Mouse (Mus musculus) CD8-positive naive resting alpha-beta T cell, adult 2 months (primary cell): ENCODE results near the gene Crygb.
"Not testable (repeated sequence)": the region's sequence is repeated elsewhere in the genome, so short reads cannot be mapped to it uniquely, and the experiment has no call there.

Experiments used
- DNase-seq, 2 experiments: peaks; one replicate each; pipeline ENCODE4 v3.0.0; 2022; ENCODE audit warnings: low read depth in 2 of 2, low spot score in 2 of 2

Gene Crygb

GRCm38 (mm10) chr1:65073589-65073988, 8.5 kb downstream of the Crygb start, which contains the start of gene Crygc:
Crygc (minus strand) TSS chr1:65073689.
- DNase-seq, result no peak

- DNase-seq, result no peak
Observed at GRCm38 (mm10) chr1:65067842-65068241, 14.2 kb downstream of the Crygb start.

- DNase-seq, result no peak
Observed at GRCm38 (mm10) chr1:65064201-65064600, 17.9 kb downstream of the Crygb start.

GRCm38 (mm10) chr1:65063352-65063751, 18.7 kb downstream of the Crygb start, which contains the start of gene Crygd:
Crygd (minus strand) TSS chr1:65063452.
- no peak for DNase-seq

GRCm38 (mm10) chr1:65052140-65052539, 29.9 kb downstream of the Crygb start:
- DNase-seq, result no peak

GRCm38 (mm10) chr1:65051696-65052095, 30.4 kb downstream of the Crygb start:
- no peak for DNase-seq

- DNase-seq, result not testable (repeated sequence)
Observed at GRCm38 (mm10) chr1:65050952-65051351, 31.1 kb downstream of the Crygb start, which contains the start of gene Cryge. Cryge (minus strand) TSS chr1:65051149.

GRCm38 (mm10) chr1:65048781-65049180, 33.3 kb downstream of the Crygb start:
- no peak for DNase-seq

- DNase-seq, result no peak
Observed at GRCm38 (mm10) chr1:65046401-65047109, 35.5 kb downstream of the Crygb start.

- DNase-seq, result no peak
Observed at GRCm38 (mm10) chr1:65043433-65043832, 38.7 kb downstream of the Crygb start.

GRCm38 (mm10) chr1:65041837-65042236, 40.3 kb downstream of the Crygb start:
- no peak for DNase-seq

GRCm38 (mm10) chr1:65040806-65041205, 41.3 kb downstream of the Crygb start:
- DNase-seq, result no peak

GRCm38 (mm10) chr1:65039679-65040078, 42.4 kb downstream of the Crygb start:
- DNase-seq, result no peak

GRCm38 (mm10) chr1:65037542-65037941, 44.5 kb downstream of the Crygb start:
- no peak for DNase-seq

- no peak for DNase-seq
Observed at GRCm38 (mm10) chr1:65035513-65035912, 46.6 kb downstream of the Crygb start.

GRCm38 (mm10) chr1:65032641-65033040, 49.4 kb downstream of the Crygb start, which contains the start of gene Akr1cl:
Akr1cl (minus strand) TSS chr1:65032759.
- DNase-seq, result no peak
